Mouse (Mus musculus) gastrocnemius, adult 8-10 months (tissue): ENCODE measurements around the gene Bptf. TPM values are rescaled to one million over a fixed set of nuclear protein-coding genes. Genes with fewer than 3 reads are reported as not detected.
"Not testable (repeated sequence)": the region's sequence is repeated elsewhere in the genome, so short reads cannot be mapped to it uniquely, and the experiment has no call there.

Experiments
- DNase-seq, 2 experiments: peaks; one replicate each; pipeline ENCODE4 v3.0.0; 2022; ENCODE audit warnings: low spot score in 2 of 2
- total RNA-seq, 4 experiments: library from RNA; stranded (reverse); gene quantifications; 2 replicates each; pipeline ENCODE4 v1.2.4; 2022

The Bptf gene
- total RNA-seq, 4 experiments from 2014 or later, result 16.3 to 23.3 (median 19.4) TPM

- DNase-seq, result no peak
Measured at GRCm38 (mm10) chr11:107117789-107118188, 14.1 kb downstream of the Bptf start.

- no peak for DNase-seq
Measured at GRCm38 (mm10) chr11:107113881-107114557, 17.9 kb downstream of the Bptf start.

- DNase-seq, result no peak
Measured at GRCm38 (mm10) chr11:107113112-107113511, 18.8 kb downstream of the Bptf start.

GRCm38 (mm10) chr11:107109669-107110068, 22.3 kb downstream of the Bptf start:
- no peak for DNase-seq

GRCm38 (mm10) chr11:107108892-107109291, 23.0 kb downstream of the Bptf start:
- no peak for DNase-seq

- DNase-seq, result no peak
Measured at GRCm38 (mm10) chr11:107107725-107108078, 24.2 kb downstream of the Bptf start.

- no peak for DNase-seq
Measured at GRCm38 (mm10) chr11:107106978-107107724, 24.8 kb downstream of the Bptf start.

- DNase-seq, result no peak
Measured at GRCm38 (mm10) chr11:107106461-107106860, 25.5 kb downstream of the Bptf start.

GRCm38 (mm10) chr11:107105227-107105626, 26.7 kb downstream of the Bptf start:
- peak; percentile 64 to 65 for DNase-seq

- DNase-seq, result no peak
Measured at GRCm38 (mm10) chr11:107103736-107104135, 28.2 kb downstream of the Bptf start.

GRCm38 (mm10) chr11:107103224-107103589, 28.7 kb downstream of the Bptf start:
- DNase-seq, result no peak

- DNase-seq, result no peak
Measured at GRCm38 (mm10) chr11:107102465-107103223, 29.3 kb downstream of the Bptf start.

GRCm38 (mm10) chr11:107096973-107097372, 35.0 kb downstream of the Bptf start:
- DNase-seq, result no peak

GRCm38 (mm10) chr11:107093871-107094270, 38.1 kb downstream of the Bptf start:
- DNase-seq, result peak in 1 of 2 experiments; percentile 31

- no peak for DNase-seq
Measured at GRCm38 (mm10) chr11:107092637-107093036, 39.3 kb downstream of the Bptf start.

GRCm38 (mm10) chr11:107085866-107086265, 46.1 kb downstream of the Bptf start:
- DNase-seq, result no peak

GRCm38 (mm10) chr11:107083480-107083879, 48.4 kb downstream of the Bptf start:
- no peak for DNase-seq

GRCm38 (mm10) chr11:107065216-107065785, 66.6 kb downstream of the Bptf start:
- DNase-seq, result no peak

GRCm38 (mm10) chr11:107064590-107064989, 67.3 kb downstream of the Bptf start:
- DNase-seq, result no peak

- no peak for DNase-seq
Measured at GRCm38 (mm10) chr11:107063067-107063466, 68.9 kb downstream of the Bptf start.

- DNase-seq, result no peak
Measured at GRCm38 (mm10) chr11:107060941-107061340, 71.0 kb downstream of the Bptf start.

- DNase-seq, result not testable (repeated sequence)
Measured at GRCm38 (mm10) chr11:107059634-107060033, 72.3 kb downstream of the Bptf start.
